Mouse (Mus musculus) testis, adult 2 months (tissue): ENCODE measurements around the gene Nfic. TPM values are rescaled to one million over a fixed set of nuclear protein-coding genes. Genes with fewer than 3 reads are reported as not detected.

Source experiments
- H3K27ac ChIP-seq: fragments of 200-500 bp; 2 replicates; pipeline ENCODE4 v1.5.1; 2012; ENCODE audit warnings: low read depth, low read length; ENCODE audit not compliant: control insufficient read depth, insufficient read depth
- H3K27me3 ChIP-seq: fragments of 200-500 bp; 2 replicates; pipeline ENCODE4 v1.6.1; 2012; ENCODE audit warnings: mild to moderate bottlenecking, low read length, moderate library complexity; ENCODE audit not compliant: control insufficient read depth, insufficient read depth
- H3K36me3 ChIP-seq: fragments of 200-500 bp; 2 replicates; pipeline ENCODE4 v1.6.1; 2012; ENCODE audit warnings: mild to moderate bottlenecking, low read length; ENCODE audit not compliant: control insufficient read depth, insufficient read depth
- H3K4me1 ChIP-seq: fragments of 200-500 bp; 2 replicates; pipeline ENCODE4 v1.6.1; 2012; ENCODE audit warnings: low read length; ENCODE audit not compliant: control insufficient read depth, insufficient read depth
- H3K4me3 ChIP-seq: fragments of 200-500 bp; 2 replicates; pipeline ENCODE4 v1.5.1; 2012; ENCODE audit warnings: low read depth, mild to moderate bottlenecking, low read length, moderate library complexity, mixed read lengths; ENCODE audit not compliant: control insufficient read depth
- CTCF ChIP-seq: fragments of 200-500 bp; IDR thresholded peaks from 2 replicates; pipeline ENCODE4 v1.5.1; 2012; ENCODE audit warnings: low read depth, mild to moderate bottlenecking, inconsistent platforms, low read length, moderate library complexity; ENCODE audit not compliant: control insufficient read depth, insufficient read depth, insufficient replicate concordance
- POLR2A ChIP-seq: fragments of 200-500 bp; IDR thresholded peaks from 2 replicates; pipeline ENCODE4 v1.6.1; 2012; ENCODE audit warnings: low read depth, mild to moderate bottlenecking, inconsistent platforms, low read length, moderate library complexity; ENCODE audit not compliant: control insufficient read depth
- polyA plus RNA-seq: library from polyadenylated mRNA; depleted of rRNA; stranded (reverse); fragments of >200 nt; gene quantifications from 2 replicates; pipeline ENCODE4 v1.2.3, GENCODE M21; 2012

Gene Nfic
- polyA plus RNA-seq, 1 experiment = 9.9 TPM

DNA sequence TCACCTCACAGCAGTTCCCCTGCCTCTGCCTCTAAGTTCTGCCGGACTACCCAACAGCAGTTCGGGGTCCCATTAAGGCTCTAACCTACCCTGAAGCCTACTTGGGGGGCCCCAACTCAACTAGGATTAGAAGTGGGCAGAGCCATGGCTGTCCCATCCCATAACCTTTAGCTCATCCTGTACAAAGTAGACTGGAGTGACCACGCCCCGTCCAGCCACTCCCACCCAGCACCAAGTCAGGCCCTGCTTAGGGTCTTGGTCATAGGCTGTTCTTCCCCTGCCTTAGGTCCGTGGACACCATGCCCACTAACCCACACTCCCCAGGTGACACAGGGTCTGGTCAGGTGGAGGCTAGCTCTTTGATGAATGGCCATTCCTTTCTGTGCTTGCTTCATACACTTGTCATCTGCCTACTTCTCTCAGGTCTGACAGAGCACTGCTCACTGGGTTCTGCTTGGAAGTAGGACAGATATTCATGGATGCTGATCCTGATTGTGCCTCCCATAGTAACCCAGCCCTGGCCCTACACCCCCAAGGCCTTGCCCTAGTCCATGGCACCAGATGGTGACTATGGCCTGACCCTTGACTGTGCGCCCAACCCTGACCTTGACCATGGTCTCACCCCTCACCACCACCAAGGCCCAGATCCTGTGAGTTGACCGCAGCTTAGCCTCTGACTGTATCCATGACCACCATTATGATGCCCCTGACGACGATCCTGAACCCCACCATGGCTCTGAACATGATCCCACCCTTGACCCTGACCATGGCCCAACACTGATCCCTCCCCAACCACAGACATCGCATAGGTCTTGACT lies 36.1 kb downstream of the Nfic start:
- peaks cover 33% of the 10 kb centered on the region for H3K4me1 ChIP-seq
- no peaks in the 10 kb centered on the region for H3K27me3 ChIP-seq
- no peaks in the 10 kb centered on the region for H3K36me3 ChIP-seq
- H3K27ac ChIP-seq = peak overlapping the region; percentile 46; the same call in 1 of the 2 replicates
- TF ChIP-seq POLR2A (peak; percentile 60; the same call in 1 of the 2 replicates), CTCF (no peak)
- peak overlapping the region; percentile 78 for H3K4me3 ChIP-seq

- peaks cover 33% of the 10 kb centered on the region for H3K4me1 ChIP-seq
Measured at GRCm38 (mm10) chr10:81418216-81419070, 37.0 kb downstream of the Nfic start.

DNA sequence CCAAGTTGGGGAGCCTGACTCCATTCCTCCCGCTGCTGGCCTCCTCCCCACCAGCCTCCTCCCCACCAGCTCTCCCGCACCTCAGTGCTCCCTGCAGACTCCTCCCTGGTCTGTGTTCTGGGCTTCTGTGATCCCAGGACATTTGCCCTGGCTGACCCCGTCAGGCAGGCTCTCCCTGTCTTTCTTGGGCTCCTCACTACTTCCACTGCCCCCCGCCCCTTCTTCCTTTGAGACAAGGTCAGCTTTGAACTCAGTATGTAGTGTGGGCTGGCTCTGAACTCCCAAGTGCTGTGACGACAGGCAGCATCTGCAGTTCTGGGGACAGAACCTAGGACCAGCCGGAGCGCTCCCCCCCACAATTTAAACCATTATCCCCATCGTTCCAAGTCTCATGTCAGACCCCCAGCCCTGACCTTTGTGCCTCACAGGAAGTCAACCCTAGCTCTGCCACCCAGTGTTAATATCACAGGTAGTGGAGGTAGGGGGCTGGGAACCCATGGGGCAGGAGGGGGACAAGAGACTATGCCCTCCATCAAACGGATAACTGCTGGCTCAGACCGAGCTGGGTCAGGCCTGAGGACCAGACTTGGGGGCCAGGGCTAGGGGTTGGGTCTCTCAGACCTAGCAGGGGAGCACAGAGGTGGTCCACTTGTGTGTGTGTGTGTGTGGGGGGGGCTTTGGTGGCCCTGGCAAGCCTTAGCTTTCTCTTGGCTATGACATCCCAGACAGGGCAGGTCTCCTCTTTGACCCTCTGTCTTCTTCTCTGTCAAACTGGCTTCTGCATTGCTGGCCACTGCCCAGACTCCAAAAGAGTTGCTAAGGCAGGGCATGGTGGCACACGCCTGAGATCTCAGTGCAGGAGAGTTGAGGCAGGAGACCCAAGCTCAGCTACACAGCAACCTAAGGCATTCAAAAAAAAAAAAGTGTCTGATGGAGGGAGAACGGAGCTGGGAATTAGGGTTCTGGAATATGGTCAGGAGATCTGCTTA lies 37.9 kb downstream of the Nfic start:
- Histone ChIP-seq H3K4me1 (peaks cover 38% of the 10 kb centered on the region), H3K27ac (no peak overlapping the region), H3K4me3 (no peak overlapping the region), H3K27me3 (no peaks in the 10 kb centered on the region), H3K36me3 (no peaks in the 10 kb centered on the region)
- TF ChIP-seq POLR2A = no peak
- TF ChIP-seq CTCF = no peak

More at GRCm38 (mm10) chr10:81418216-81419070, 37.0 kb downstream of the Nfic start:
- TF ChIP-seq CTCF (no peak), POLR2A (no peak)
- peak overlapping the region; percentile 78 for H3K4me3 ChIP-seq
- peak overlapping the region; percentile 12; the same call in 1 of the 2 replicates for H3K27ac ChIP-seq
- H3K27me3 ChIP-seq = no peaks in the 10 kb centered on the region
- H3K36me3 ChIP-seq = no peaks in the 10 kb centered on the region

- no peaks in the 10 kb centered on the region for H3K36me3 ChIP-seq
- H3K27me3 ChIP-seq = no peaks in the 10 kb centered on the region
- H3K4me3 ChIP-seq = peak overlapping the region; percentile 44
- TF ChIP-seq CTCF (peak; percentile 49; the same call in 1 of the 2 replicates), POLR2A (no peak)
- H3K4me1 ChIP-seq = peaks cover 43% of the 10 kb centered on the region
- no peak overlapping the region for H3K27ac ChIP-seq
Measured at GRCm38 (mm10) chr10:81416581-81417226, 38.7 kb downstream of the Nfic start.

DNA sequence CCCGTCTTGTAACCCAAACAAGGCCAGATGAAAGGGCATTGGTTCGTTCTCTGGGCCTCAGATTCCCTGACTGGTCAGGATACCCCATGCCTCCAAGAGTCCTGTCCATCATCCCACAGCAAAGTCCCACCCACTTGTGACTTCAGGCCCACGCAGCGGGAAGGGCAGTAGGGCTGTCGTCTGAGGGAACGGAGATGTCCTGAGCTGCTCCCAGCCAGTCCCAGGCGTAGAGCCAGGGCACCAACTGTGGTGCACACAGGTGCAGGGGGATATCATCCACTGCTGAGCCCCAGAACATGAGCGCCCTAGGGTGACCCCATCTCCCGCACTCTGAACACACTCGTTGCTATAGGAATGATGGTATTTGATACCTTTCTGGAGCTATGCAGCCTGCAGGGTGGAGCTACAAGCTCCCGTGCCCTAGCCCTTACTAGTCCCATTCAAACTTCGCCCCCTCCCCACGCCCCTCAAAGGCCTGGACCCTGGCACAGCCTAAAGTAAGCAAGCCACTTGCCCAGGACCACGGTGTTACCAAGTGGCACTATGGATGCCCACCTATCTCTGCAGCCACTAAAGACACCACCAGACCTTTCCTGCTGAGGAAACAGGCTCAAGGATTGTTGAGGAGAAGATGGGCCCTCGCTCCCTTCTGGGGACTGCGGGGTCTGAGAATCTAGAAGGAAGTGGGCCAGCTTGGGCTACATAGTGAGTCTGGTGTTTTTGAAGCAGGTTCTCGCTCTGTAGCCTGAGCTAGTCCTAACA lies 39.7 kb downstream of the Nfic start:
- H3K27ac ChIP-seq = peak overlapping the region; percentile 39; the same call in 1 of the 2 replicates

More for the DNA sequence above, 39.7 kb downstream of the Nfic start:
- Histone ChIP-seq H3K27me3 (no peaks in the 10 kb centered on the region), H3K36me3 (no peaks in the 10 kb centered on the region), H3K4me3 (no peak overlapping the region), H3K4me1 (peaks cover 43% of the 10 kb centered on the region)
- TF ChIP-seq CTCF (no peak), POLR2A (no peak)
